Mouse (Mus musculus): ENCODE results near the gene Cdkn1b. TPM values are rescaled to one million over a fixed set of nuclear protein-coding genes. Genes with fewer than 3 reads are reported as not detected.

Gene Cdkn1b
- polyA plus RNA-seq (2015; fragmentation: Nextera tagmentation; extraction: Ambion mirVana): 14.4 and 18.4 TPM in 2 replicates

DNA sequence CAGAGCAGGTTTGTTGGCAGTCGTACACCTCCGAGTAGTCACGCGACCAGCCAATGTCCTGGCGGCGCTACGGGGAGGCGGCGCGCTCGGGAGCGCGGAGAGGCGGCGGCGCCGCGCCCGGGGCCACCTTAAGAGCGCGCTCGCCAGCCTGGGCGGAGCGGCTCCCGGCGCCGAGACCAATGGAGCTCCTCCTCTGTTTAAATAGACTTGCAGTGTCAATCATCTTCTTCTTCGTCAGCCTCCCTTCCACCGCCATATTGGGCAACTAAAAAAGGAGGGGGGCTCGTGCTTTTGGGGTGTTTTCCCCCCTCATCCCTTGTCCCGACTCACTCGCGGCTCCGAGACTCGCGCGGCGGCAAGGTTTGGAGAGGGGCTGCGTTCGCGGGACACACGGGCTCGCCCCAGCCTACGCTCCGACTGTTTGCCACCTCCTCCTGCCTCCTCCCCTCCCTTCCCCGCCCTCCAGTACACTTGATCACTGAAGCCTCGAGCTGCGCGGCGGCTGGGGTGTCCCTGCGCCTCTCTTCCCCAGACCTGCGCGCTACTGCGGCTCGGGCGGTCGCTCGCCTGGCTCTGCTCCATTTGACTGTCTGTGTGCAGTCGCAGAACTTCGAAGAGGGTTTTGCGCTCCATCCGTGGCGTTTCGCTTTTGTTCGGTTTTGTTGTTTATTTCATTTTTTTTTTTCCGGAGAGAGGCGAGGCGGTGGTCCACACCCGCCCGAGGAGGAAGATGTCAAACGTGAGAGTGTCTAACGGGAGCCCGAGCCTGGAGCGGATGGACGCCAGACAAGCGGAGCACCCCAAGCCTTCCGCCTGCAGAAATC, at the start of gene Cdkn1b:
Gene Cdkn1b (plus strand): TSS at position 212 of the 824 bp plus-strand sequence.
- Histone ChIP-seq H3K4me1 (replicated peaks) (peaks cover 38% of the 10 kb centered on the region), H3K4me3 (peak within 1 kb of the TSS; percentile 75), H3K9ac (peak within 1 kb of the TSS; percentile 82), H3K9me3 (replicated peaks) (no peaks in the 10 kb centered on the region), H3K36me3 (peaks cover 6% of the 10 kb centered on the region; the same call in 1 of the 2 replicates), H3K27me3 (no peaks in the 10 kb centered on the region), H3K27ac (peak within 1 kb of the TSS; percentile 99), H3K4me2 (peak within 1 kb of the TSS; percentile 95)
- under 1% methylated on average over 77 of the region's 77 CpGs for WGBS
- peak; percentile 95 for ATAC-seq (replicated peaks; ENCODE audit: insufficient number of reproducible peaks, insufficient read depth, low FRiP score, low read depth)

- H3K4me1 ChIP-seq (replicated peaks): no peaks in the 10 kb centered on the region
- no peak overlapping the region for H3K4me2 ChIP-seq
- no peak overlapping the region for H3K27ac ChIP-seq
- H3K4me3 ChIP-seq: no peak overlapping the region
- no peak for ATAC-seq (replicated peaks; ENCODE audit: insufficient number of reproducible peaks, insufficient read depth, low FRiP score, low read depth)
- 83% methylated on average over 4 of the region's 4 CpGs for WGBS
- H3K36me3 ChIP-seq: peaks cover 14% of the 10 kb centered on the region; the same call in 1 of the 2 replicates
- H3K9me3 ChIP-seq (replicated peaks): no peaks in the 10 kb centered on the region
- H3K9ac ChIP-seq: no peak overlapping the region
- H3K27me3 ChIP-seq: no peaks in the 10 kb centered on the region
These were observed 49.3 kb upstream of the Cdkn1b start for GRCm38 (mm10) chr6:134870887-134871286.

GRCm38 (mm10) chr6:134872236-134872635, 48.0 kb upstream of the Cdkn1b start:
- ATAC-seq (replicated peaks; ENCODE audit: insufficient number of reproducible peaks, insufficient read depth, low FRiP score, low read depth): no peak
- WGBS: 96% methylated on average over 2 of the region's 2 CpGs
- H3K9ac ChIP-seq: no peak overlapping the region

DNA sequence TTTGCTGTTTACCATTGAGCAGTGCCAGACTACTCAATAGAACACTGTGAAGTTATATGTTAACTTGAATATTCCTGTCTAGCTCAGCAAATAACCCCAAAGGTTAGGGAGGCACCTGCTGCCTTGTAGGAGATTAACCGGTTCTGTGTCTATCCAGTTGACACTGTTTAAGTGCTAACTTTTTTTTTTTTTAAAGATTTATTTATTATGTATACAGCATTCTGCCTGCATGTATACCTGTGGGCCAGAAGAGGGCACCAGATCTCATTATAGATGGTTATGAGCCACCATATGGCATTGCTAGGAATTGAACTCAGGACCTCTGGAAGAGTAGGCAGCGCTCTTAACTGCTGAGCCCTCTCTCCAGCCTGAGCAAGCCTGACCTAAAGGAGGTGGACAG, 47.2 kb upstream of the Cdkn1b start:
- ATAC-seq (replicated peaks; ENCODE audit: insufficient number of reproducible peaks, insufficient read depth, low FRiP score, low read depth): no peak
- Histone ChIP-seq H3K4me2 (no peak overlapping the region), H3K27me3 (no peaks in the 10 kb centered on the region), H3K4me1 (replicated peaks) (no peaks in the 10 kb centered on the region), H3K36me3 (peaks cover 14% of the 10 kb centered on the region; the same call in 1 of the 2 replicates), H3K9me3 (replicated peaks) (no peaks in the 10 kb centered on the region), H3K27ac (no peak overlapping the region), H3K4me3 (no peak overlapping the region), H3K9ac (no peak overlapping the region)
- 78% methylated on average over 2 of the region's 2 CpGs for WGBS

More at GRCm38 (mm10) chr6:134872236-134872635, 48.0 kb upstream of the Cdkn1b start:
- Histone ChIP-seq H3K9me3 (replicated peaks) (no peaks in the 10 kb centered on the region), H3K4me3 (no peak overlapping the region), H3K4me2 (no peak overlapping the region), H3K27me3 (no peaks in the 10 kb centered on the region), H3K4me1 (replicated peaks) (no peaks in the 10 kb centered on the region), H3K36me3 (peaks cover 14% of the 10 kb centered on the region; the same call in 1 of the 2 replicates), H3K27ac (no peak overlapping the region)

DNA sequence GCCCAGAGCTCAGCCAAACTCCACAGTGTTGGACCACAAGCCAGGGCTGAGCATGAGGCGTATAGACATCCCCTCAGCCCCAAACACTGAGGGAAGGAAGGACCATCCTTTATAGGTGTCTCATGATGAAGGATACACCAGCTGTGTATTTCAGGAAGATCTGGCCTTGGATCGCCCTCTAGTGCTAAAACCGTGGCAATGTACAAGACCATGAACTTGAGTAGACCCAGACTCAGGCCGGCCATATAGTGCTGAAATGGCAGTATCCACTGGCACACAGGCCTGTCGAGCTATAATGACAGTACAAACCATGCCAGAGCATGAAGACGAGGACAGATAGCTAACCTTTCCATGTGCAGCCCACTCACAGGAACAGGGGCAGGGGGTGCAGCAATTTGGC, 43.4 kb upstream of the Cdkn1b start:
- Histone ChIP-seq H3K9ac (no peak overlapping the region), H3K9me3 (replicated peaks) (no peaks in the 10 kb centered on the region), H3K4me3 (no peak overlapping the region), H3K27me3 (no peaks in the 10 kb centered on the region), H3K4me1 (replicated peaks) (peaks cover 2% of the 10 kb centered on the region; the same call in 1 of the 2 replicates), H3K4me2 (no peak overlapping the region), H3K36me3 (no peaks in the 10 kb centered on the region), H3K27ac (no peak overlapping the region)
- ATAC-seq (replicated peaks; ENCODE audit: insufficient number of reproducible peaks, insufficient read depth, low FRiP score, low read depth): no peak
- 62% methylated on average over 6 of the region's 6 CpGs for WGBS

GRCm38 (mm10) chr6:134877276-134877675, 42.9 kb upstream of the Cdkn1b start:
- no peak overlapping the region for H3K9ac ChIP-seq
- 85% methylated on average over 4 of the region's 4 CpGs for WGBS
- H3K4me1 ChIP-seq (replicated peaks): peaks cover 2% of the 10 kb centered on the region; the same call in 1 of the 2 replicates

DNA sequence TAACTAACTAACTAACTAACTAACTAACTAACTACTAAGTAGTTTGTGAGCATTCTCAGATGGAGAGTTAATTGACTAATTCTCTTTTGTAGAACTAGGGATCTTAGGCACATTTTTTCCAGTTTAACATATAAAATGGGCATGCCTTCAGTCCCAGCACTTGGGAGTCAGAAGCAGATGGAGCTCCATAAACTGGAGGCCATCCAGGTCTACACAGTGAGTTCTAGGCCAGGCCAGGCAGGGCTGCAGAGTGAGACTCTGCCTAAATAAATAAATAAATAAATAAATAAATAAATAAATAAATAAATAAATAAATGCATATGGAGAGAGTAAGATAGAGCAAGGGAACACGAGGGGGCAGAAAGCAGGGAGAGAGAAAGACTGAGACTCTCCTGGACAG, 42.3 kb upstream of the Cdkn1b start:
- Histone ChIP-seq H3K27ac (no peak overlapping the region), H3K27me3 (no peaks in the 10 kb centered on the region)

More at GRCm38 (mm10) chr6:134877276-134877675, 42.9 kb upstream of the Cdkn1b start:
- no peak overlapping the region for H3K4me2 ChIP-seq
- H3K4me3 ChIP-seq: no peak overlapping the region
- H3K36me3 ChIP-seq: no peaks in the 10 kb centered on the region
- H3K9me3 ChIP-seq (replicated peaks): no peaks in the 10 kb centered on the region
- no peak for ATAC-seq (replicated peaks; ENCODE audit: insufficient number of reproducible peaks, insufficient read depth, low FRiP score, low read depth)
- H3K27me3 ChIP-seq: no peaks in the 10 kb centered on the region
- H3K27ac ChIP-seq: no peak overlapping the region

GRCm38 (mm10) chr6:134879556-134879955, 40.6 kb upstream of the Cdkn1b start:
- no peak for ATAC-seq (replicated peaks; ENCODE audit: insufficient number of reproducible peaks, insufficient read depth, low FRiP score, low read depth)
- Histone ChIP-seq H3K36me3 (no peaks in the 10 kb centered on the region), H3K9ac (no peak overlapping the region), H3K27ac (no peak overlapping the region), H3K4me3 (no peak overlapping the region), H3K4me2 (no peak overlapping the region), H3K9me3 (replicated peaks) (no peaks in the 10 kb centered on the region), H3K27me3 (no peaks in the 10 kb centered on the region), H3K4me1 (replicated peaks) (peaks cover 2% of the 10 kb centered on the region; the same call in 1 of the 2 replicates)
- 78% methylated on average over 5 of the region's 5 CpGs for WGBS

More for the DNA sequence above, 42.3 kb upstream of the Cdkn1b start:
- 62% methylated on average over 1 of the region's 1 CpGs for WGBS
- Histone ChIP-seq H3K4me1 (replicated peaks) (peaks cover 2% of the 10 kb centered on the region; the same call in 1 of the 2 replicates), H3K4me2 (no peak overlapping the region), H3K4me3 (no peak overlapping the region), H3K9ac (no peak overlapping the region), H3K9me3 (replicated peaks) (no peaks in the 10 kb centered on the region), H3K36me3 (no peaks in the 10 kb centered on the region)
- ATAC-seq (replicated peaks; ENCODE audit: insufficient number of reproducible peaks, insufficient read depth, low FRiP score, low read depth): no peak

GRCm38 (mm10) chr6:134880046-134880445, 40.2 kb upstream of the Cdkn1b start:
- no peaks in the 10 kb centered on the region for H3K9me3 ChIP-seq (replicated peaks)
- peaks cover 2% of the 10 kb centered on the region; the same call in 1 of the 2 replicates for H3K4me1 ChIP-seq (replicated peaks)
- H3K9ac ChIP-seq: no peak overlapping the region
- 70% methylated on average over 2 of the region's 2 CpGs for WGBS
- no peaks in the 10 kb centered on the region for H3K36me3 ChIP-seq
- H3K4me2 ChIP-seq: no peak overlapping the region
- ATAC-seq (replicated peaks; ENCODE audit: insufficient number of reproducible peaks, insufficient read depth, low FRiP score, low read depth): no peak
- no peaks in the 10 kb centered on the region for H3K27me3 ChIP-seq
- H3K4me3 ChIP-seq: no peak overlapping the region
- no peak overlapping the region for H3K27ac ChIP-seq

DNA sequence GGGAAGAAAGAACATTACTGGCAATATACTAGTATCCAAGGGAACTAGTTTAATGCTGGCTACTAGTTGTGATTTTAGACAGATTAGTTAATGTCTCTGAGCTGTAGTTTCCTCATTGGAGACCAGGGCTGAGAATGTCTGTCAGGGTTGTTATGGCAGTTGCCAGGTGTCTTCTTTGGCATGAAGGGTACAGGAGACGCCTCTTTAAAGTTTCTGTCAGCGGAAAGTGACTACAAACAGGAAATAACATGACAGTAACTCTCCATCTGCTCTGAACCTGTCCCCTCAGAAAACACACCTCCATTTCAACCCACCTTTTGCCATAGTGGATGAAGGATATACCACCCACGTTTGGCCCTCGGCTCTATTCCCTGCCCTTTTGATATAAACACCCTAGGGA, 36.5 kb upstream of the Cdkn1b start:
- peaks cover 11% of the 10 kb centered on the region for H3K4me1 ChIP-seq (replicated peaks)
- no peak overlapping the region for H3K27ac ChIP-seq
- no peak overlapping the region for H3K4me3 ChIP-seq
- H3K36me3 ChIP-seq: no peaks in the 10 kb centered on the region
- 78% methylated on average over 4 of the region's 4 CpGs for WGBS
- H3K9ac ChIP-seq: no peak overlapping the region
- H3K9me3 ChIP-seq (replicated peaks): no peaks in the 10 kb centered on the region
- H3K27me3 ChIP-seq: peaks cover 4% of the 10 kb centered on the region; the same call in 1 of the 2 replicates
- H3K4me2 ChIP-seq: no peak overlapping the region
- no peak for ATAC-seq (replicated peaks; ENCODE audit: insufficient number of reproducible peaks, insufficient read depth, low FRiP score, low read depth)

DNA sequence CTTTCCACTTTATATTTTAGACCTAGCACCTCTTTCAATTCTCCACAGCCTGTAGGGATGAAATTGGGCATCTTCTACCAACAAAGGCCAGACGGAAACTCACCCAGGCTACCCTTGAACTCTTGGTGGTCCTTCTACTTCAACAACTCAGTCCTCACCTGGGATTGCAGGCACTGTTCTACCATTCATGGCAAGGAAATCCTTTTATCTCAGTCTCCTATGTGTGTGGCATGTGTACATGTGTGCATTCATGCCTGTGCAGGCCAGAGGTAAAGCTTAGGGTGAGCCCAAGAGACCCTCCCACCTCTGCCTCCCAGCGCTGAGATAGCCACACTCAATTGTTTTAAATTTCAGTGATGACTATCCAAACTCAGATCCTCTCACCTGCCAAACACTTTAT, 34.7 kb upstream of the Cdkn1b start:
- ATAC-seq (replicated peaks; ENCODE audit: insufficient number of reproducible peaks, insufficient read depth, low FRiP score, low read depth): no peak
- no peak overlapping the region for H3K9ac ChIP-seq
- H3K4me3 ChIP-seq: no peak overlapping the region
- no peak overlapping the region for H3K27ac ChIP-seq
- 88% methylated on average over 2 of the region's 2 CpGs for WGBS
- H3K36me3 ChIP-seq: no peaks in the 10 kb centered on the region
- peaks cover 11% of the 10 kb centered on the region for H3K4me1 ChIP-seq (replicated peaks)
- H3K9me3 ChIP-seq (replicated peaks): no peaks in the 10 kb centered on the region
- H3K27me3 ChIP-seq: peaks cover 4% of the 10 kb centered on the region; the same call in 1 of the 2 replicates
- H3K4me2 ChIP-seq: no peak overlapping the region
